Mouse (Mus musculus): Measurements from ENCODE around the gene Armc8. TPM values are rescaled to one million over a fixed set of nuclear protein-coding genes. Genes with fewer than 3 reads are reported as not detected.
A peak's percentile ranks its signal among the peaks of the same experiment; 100 is the strongest.

The Armc8 gene
- total RNA-seq, 2 experiments from 2014 or later: 25.3 to 25.9 TPM

- DNase-seq: no peak
- intact Hi-C loops (cut with DNase I; ENCODE audit: low total_unique reads): no loop called here
Observed at GRCm38 (mm10) chr9:99454211-99454610, 114.5 kb downstream of the Armc8 start.

GRCm38 (mm10) chr9:99451161-99451560 lies 117.5 kb downstream of the Armc8 start, which contains the start of gene Nme9:
Gene Nme9 (plus strand): TSS chr9:99451475.
- intact Hi-C loops (cut with DNase I; ENCODE audit: low total_unique reads): no loop called here
- no peak for DNase-seq

- intact Hi-C loops (cut with DNase I; ENCODE audit: low total_unique reads): loop anchor here (5.0 kb wide), 1 partner anchor 68 kb away; no protein-coding TSS in a partner anchor
- no peak for DNase-seq
Observed at GRCm38 (mm10) chr9:99449886-99450647, 118.6 kb downstream of the Armc8 start.

GRCm38 (mm10) chr9:99447323-99447722 lies 121.4 kb downstream of the Armc8 start:
- DNase-seq: no peak
- intact Hi-C loops (cut with DNase I; ENCODE audit: low total_unique reads): loop anchor here (5.0 kb wide), 1 partner anchor 65 kb away; no protein-coding TSS in a partner anchor

- no peak for DNase-seq
- intact Hi-C loops (cut with DNase I; ENCODE audit: low total_unique reads): loop anchor here (5.0 kb wide), 1 partner anchor 64 kb away; no protein-coding TSS in a partner anchor
Observed at GRCm38 (mm10) chr9:99446259-99446658, 122.4 kb downstream of the Armc8 start.

- DNase-seq: no peak
- intact Hi-C loops (cut with DNase I; ENCODE audit: low total_unique reads): loop anchor here (5.0 kb wide), 1 partner anchor 62 kb away; no protein-coding TSS in a partner anchor
Observed at GRCm38 (mm10) chr9:99444590-99445178, 124.0 kb downstream of the Armc8 start.

- no peak for DNase-seq
- intact Hi-C loops (cut with DNase I; ENCODE audit: low total_unique reads): no loop called here
Observed at GRCm38 (mm10) chr9:99441647-99442433, 126.9 kb downstream of the Armc8 start.

- DNase-seq: no peak
- intact Hi-C loops (cut with DNase I; ENCODE audit: low total_unique reads): no loop called here
Observed at GRCm38 (mm10) chr9:99440941-99441340, 127.8 kb downstream of the Armc8 start.

- intact Hi-C loops (cut with DNase I; ENCODE audit: low total_unique reads): no loop called here
- DNase-seq: no peak
Observed at GRCm38 (mm10) chr9:99439064-99439463, 129.6 kb downstream of the Armc8 start.

- intact Hi-C loops (cut with DNase I; ENCODE audit: low total_unique reads): no loop called here
- DNase-seq: no peak
Observed at GRCm38 (mm10) chr9:99437781-99438565, 130.7 kb downstream of the Armc8 start.

- DNase-seq: no peak
- intact Hi-C loops (cut with DNase I; ENCODE audit: low total_unique reads): no loop called here
Observed at GRCm38 (mm10) chr9:99437031-99437764, 131.5 kb downstream of the Armc8 start, which contains the start of gene Mras. Gene Mras (minus strand): TSS chr9:99437381.

- DNase-seq: peak; percentile 83
Observed at GRCm38 (mm10) chr9:99436182-99437030, 132.3 kb downstream of the Armc8 start.

GRCm38 (mm10) chr9:99435619-99436181 lies 133.0 kb downstream of the Armc8 start:
- intact Hi-C loops (cut with DNase I; ENCODE audit: low total_unique reads): no loop called here

More at GRCm38 (mm10) chr9:99436182-99437030, 132.3 kb downstream of the Armc8 start:
- intact Hi-C loops (cut with DNase I; ENCODE audit: low total_unique reads): no loop called here

GRCm38 (mm10) chr9:99434892-99435618 lies 133.6 kb downstream of the Armc8 start:
- DNase-seq: no peak
- intact Hi-C loops (cut with DNase I; ENCODE audit: low total_unique reads): no loop called here

More at GRCm38 (mm10) chr9:99435619-99436181, 133.0 kb downstream of the Armc8 start:
- peak; percentile 53 for DNase-seq

GRCm38 (mm10) chr9:99432478-99432877 lies 136.2 kb downstream of the Armc8 start:
- intact Hi-C loops (cut with DNase I; ENCODE audit: low total_unique reads): no loop called here
- DNase-seq: no peak

GRCm38 (mm10) chr9:99431963-99432362 lies 136.7 kb downstream of the Armc8 start:
- no peak for DNase-seq
- intact Hi-C loops (cut with DNase I; ENCODE audit: low total_unique reads): no loop called here

GRCm38 (mm10) chr9:99431346-99431745 lies 137.4 kb downstream of the Armc8 start:
- intact Hi-C loops (cut with DNase I; ENCODE audit: low total_unique reads): no loop called here
- DNase-seq: no peak

All from gastrocnemius, postnatal 14 days (tissue).